Mouse (Mus musculus): ENCODE measurements at regions not wholly inside any gene's neighbourhood (a gene's known extent, or its start where the extent isn't known, plus 50 kb on each side); places are given as distances from the start of the nearest gene placed in this dataset.

- in situ Hi-C loops (cut with MboI; ENCODE audit: low sequenced_read_pairs in 2 of 2, unreplicated experiment in 2 of 2), result no loop called here
- H3K9ac ChIP-seq (ENCODE audit: insufficient read depth, low read depth, low read length, poor library complexity, severe bottlenecking), result no peak overlapping the region
- no peak for TF ChIP-seq ZNF384 (IDR thresholded peaks at IDR 0.05; ENCODE audit: low read depth, low read length)
- TF ChIP-seq CHD2 (IDR thresholded peaks at IDR 0.05; ENCODE audit: low read depth, low read length), result no peak
- TF ChIP-seq HCFC1 (IDR thresholded peaks at IDR 0.05; ENCODE audit: borderline replicate concordance, insufficient read depth, low read length), result no peak
- TF ChIP-seq MAFK (IDR thresholded peaks at IDR 0.05; ENCODE audit: insufficient read depth, low read depth, low read length), result no peak
- no peak for TF ChIP-seq ZC3H11A (IDR thresholded peaks at IDR 0.05; ENCODE audit: borderline replicate concordance, low read depth, low read length)
Measured at GRCm38 (mm10) chr10:118501571-118501970, 60.7 kb downstream of the Ifng start.

GRCm38 (mm10) chr10:118504811-118505210, 64.0 kb downstream of the Ifng start:
- H3K9ac ChIP-seq (ENCODE audit: insufficient read depth, low read depth, low read length, poor library complexity, severe bottlenecking), result no peak overlapping the region
- H3K4me3 ChIP-seq (ENCODE audit: insufficient read depth in 1 of 2, low read depth in 1 of 2, low read length in 2 of 2, poor library complexity in 1 of 2, severe bottlenecking in 1 of 2), result no peak overlapping the region
- H3K9me3 ChIP-seq (ENCODE audit: control insufficient read depth, insufficient read depth, low read depth, low read length), result no peaks in the 10 kb centered on the region
- H3K27ac ChIP-seq (ENCODE audit: insufficient read depth, low read depth, low read length, poor library complexity, severe bottlenecking), result no peak overlapping the region
- H3K36me3 ChIP-seq (ENCODE audit: control insufficient read depth, insufficient read depth, low read length, poor library complexity, severe bottlenecking), result no peaks in the 10 kb centered on the region
- peak; percentile 31 for DNase-seq (ENCODE audit: low read depth, low spot score)
- TF ChIP-seq ZC3H11A (IDR thresholded peaks at IDR 0.05; ENCODE audit: borderline replicate concordance, low read depth, low read length), result no peak
- no peak for TF ChIP-seq CHD2 (IDR thresholded peaks at IDR 0.05; ENCODE audit: low read depth, low read length)
- no peak for TF ChIP-seq HCFC1 (IDR thresholded peaks at IDR 0.05; ENCODE audit: borderline replicate concordance, insufficient read depth, low read length)
- TF ChIP-seq ZNF384 (IDR thresholded peaks at IDR 0.05; ENCODE audit: low read depth, low read length), result no peak
- no peak for TF ChIP-seq MAFK (IDR thresholded peaks at IDR 0.05; ENCODE audit: insufficient read depth, low read depth, low read length)
- in situ Hi-C loops (cut with MboI; ENCODE audit: low sequenced_read_pairs in 2 of 2, unreplicated experiment in 2 of 2), result no loop called here
- H3K4me1 ChIP-seq (ENCODE audit: control insufficient read depth in 2 of 2, insufficient read depth in 2 of 2, low read length in 2 of 2, poor library complexity in 1 of 2), result peaks cover 0 to 8% of the 10 kb centered on the region in 2 experiments; a peak in 1 of 4 replicates

More at GRCm38 (mm10) chr10:118501571-118501970, 60.7 kb downstream of the Ifng start:
- DNase-seq (ENCODE audit: low read depth, low spot score), result no peak
- Histone ChIP-seq H3K4me1 (ENCODE audit: control insufficient read depth in 2 of 2, insufficient read depth in 2 of 2, low read length in 2 of 2, poor library complexity in 1 of 2) (peaks cover 0 to 3% of the 10 kb centered on the region in 2 experiments; a peak in 1 of 4 replicates), H3K9me3 (ENCODE audit: control insufficient read depth, insufficient read depth, low read depth, low read length) (no peaks in the 10 kb centered on the region), H3K27ac (ENCODE audit: insufficient read depth, low read depth, low read length, poor library complexity, severe bottlenecking) (no peak overlapping the region), H3K36me3 (ENCODE audit: control insufficient read depth, insufficient read depth, low read length, poor library complexity, severe bottlenecking) (no peaks in the 10 kb centered on the region), H3K4me3 (ENCODE audit: insufficient read depth in 1 of 2, low read depth in 1 of 2, low read length in 2 of 2, poor library complexity in 1 of 2, severe bottlenecking in 1 of 2) (no peak overlapping the region)

DNA sequence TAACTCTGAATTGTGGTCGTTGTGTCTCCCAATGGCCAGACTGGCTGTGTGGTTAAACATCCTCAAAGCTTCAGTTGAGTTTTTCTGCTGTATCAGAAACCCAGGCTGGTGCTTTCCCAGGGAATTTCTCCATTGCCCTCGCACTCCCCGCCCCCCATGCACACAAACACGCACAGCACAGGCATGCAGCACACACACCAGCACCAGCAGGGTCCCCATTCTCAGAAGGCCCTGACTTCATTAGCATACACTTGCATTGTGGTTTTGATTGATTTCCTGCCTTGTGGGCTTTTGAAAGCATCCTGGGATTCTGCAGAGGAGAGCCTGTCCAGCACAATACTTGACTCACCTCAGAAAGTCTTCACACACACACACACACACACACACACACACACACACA, 65.3 kb downstream of the Ifng start:
- H3K27ac ChIP-seq (ENCODE audit: insufficient read depth, low read depth, low read length, poor library complexity, severe bottlenecking), result no peak overlapping the region

GRCm38 (mm10) chr10:118507630-118508029, 66.8 kb downstream of the Ifng start:
- H3K4me1 ChIP-seq (ENCODE audit: control insufficient read depth in 2 of 2, insufficient read depth in 2 of 2, low read length in 2 of 2, poor library complexity in 1 of 2), result peaks cover 0 to 8% of the 10 kb centered on the region in 2 experiments; a peak in 1 of 4 replicates
- in situ Hi-C loops (cut with MboI; ENCODE audit: low sequenced_read_pairs in 2 of 2, unreplicated experiment in 2 of 2), result no loop called here
- DNase-seq (ENCODE audit: low read depth, low spot score), result peak; percentile 20
- H3K9me3 ChIP-seq (ENCODE audit: control insufficient read depth, insufficient read depth, low read depth, low read length), result no peaks in the 10 kb centered on the region
- no peak overlapping the region for H3K9ac ChIP-seq (ENCODE audit: insufficient read depth, low read depth, low read length, poor library complexity, severe bottlenecking)
- no peaks in the 10 kb centered on the region for H3K36me3 ChIP-seq (ENCODE audit: control insufficient read depth, insufficient read depth, low read length, poor library complexity, severe bottlenecking)
- no peak overlapping the region for H3K27ac ChIP-seq (ENCODE audit: insufficient read depth, low read depth, low read length, poor library complexity, severe bottlenecking)
- no peak overlapping the region for H3K4me3 ChIP-seq (ENCODE audit: insufficient read depth in 1 of 2, low read depth in 1 of 2, low read length in 2 of 2, poor library complexity in 1 of 2, severe bottlenecking in 1 of 2)
- TF ChIP-seq ZC3H11A (IDR thresholded peaks at IDR 0.05; ENCODE audit: borderline replicate concordance, low read depth, low read length) (no peak; the same call in 1 of the 2 replicates), HCFC1 (IDR thresholded peaks at IDR 0.05; ENCODE audit: borderline replicate concordance, insufficient read depth, low read length) (no peak), ZNF384 (IDR thresholded peaks at IDR 0.05; ENCODE audit: low read depth, low read length) (no peak), MAFK (IDR thresholded peaks at IDR 0.05; ENCODE audit: insufficient read depth, low read depth, low read length) (no peak), CHD2 (IDR thresholded peaks at IDR 0.05; ENCODE audit: low read depth, low read length) (no peak)

More for the DNA sequence above, 65.3 kb downstream of the Ifng start:
- no peak for DNase-seq (ENCODE audit: low read depth, low spot score)
- Histone ChIP-seq H3K36me3 (ENCODE audit: control insufficient read depth, insufficient read depth, low read length, poor library complexity, severe bottlenecking) (no peaks in the 10 kb centered on the region), H3K4me3 (ENCODE audit: insufficient read depth in 1 of 2, low read depth in 1 of 2, low read length in 2 of 2, poor library complexity in 1 of 2, severe bottlenecking in 1 of 2) (no peak overlapping the region), H3K9me3 (ENCODE audit: control insufficient read depth, insufficient read depth, low read depth, low read length) (no peaks in the 10 kb centered on the region), H3K9ac (ENCODE audit: insufficient read depth, low read depth, low read length, poor library complexity, severe bottlenecking) (no peak overlapping the region), H3K4me1 (ENCODE audit: control insufficient read depth in 2 of 2, insufficient read depth in 2 of 2, low read length in 2 of 2, poor library complexity in 1 of 2) (peaks cover 0 to 8% of the 10 kb centered on the region in 2 experiments; a peak in 1 of 4 replicates)
- TF ChIP-seq CHD2 (IDR thresholded peaks at IDR 0.05; ENCODE audit: low read depth, low read length) (no peak), MAFK (IDR thresholded peaks at IDR 0.05; ENCODE audit: insufficient read depth, low read depth, low read length) (no peak), ZC3H11A (IDR thresholded peaks at IDR 0.05; ENCODE audit: borderline replicate concordance, low read depth, low read length) (no peak), HCFC1 (IDR thresholded peaks at IDR 0.05; ENCODE audit: borderline replicate concordance, insufficient read depth, low read length) (no peak), ZNF384 (IDR thresholded peaks at IDR 0.05; ENCODE audit: low read depth, low read length) (no peak)
- in situ Hi-C loops (cut with MboI; ENCODE audit: low sequenced_read_pairs in 2 of 2, unreplicated experiment in 2 of 2), result no loop called here

Data from ES-E14 (cell line).